Mouse (Mus musculus) ES-E14 (cell line): ENCODE measurements at regions not wholly inside any gene's neighbourhood (a gene's known extent, or its start where the extent isn't known, plus 50 kb on each side); places are given as distances from the start of the nearest gene placed in this dataset.
"Not testable (repeated sequence)": the region's sequence is repeated elsewhere in the genome, so short reads cannot be mapped to it uniquely, and the experiment has no call there.

Experiments
- DNase-seq: peaks from one replicate; pipeline ENCODE4 v3.0.0-alpha.2; 2013; ENCODE audit warnings: low read depth, low spot score
- H3K27ac ChIP-seq: 2 replicates; pipeline ENCODE4 v1.5.1; 2012; ENCODE audit warnings: low read depth, mild to moderate bottlenecking, low read length, moderate library complexity, mixed read lengths; ENCODE audit not compliant: poor library complexity, insufficient read depth, severe bottlenecking
- H3K36me3 ChIP-seq: 2 replicates; pipeline ENCODE4 v1.6.1; 2012; ENCODE audit warnings: mild to moderate bottlenecking, low read length, moderate library complexity, mixed read lengths; ENCODE audit not compliant: control insufficient read depth, poor library complexity, insufficient read depth, severe bottlenecking
- H3K4me1 ChIP-seq, 2 experiments: fragments of 150-350 bp in 1 of 2; sonication (generic) in 1 of 2; 2 replicates each; pipeline ENCODE4 v1.6.1; 2012; ENCODE audit warnings: low read length in 2 of 2, mild to moderate bottlenecking in 1 of 2, mixed read lengths in 1 of 2; ENCODE audit not compliant: control insufficient read depth in 2 of 2, insufficient read depth in 2 of 2, poor library complexity in 1 of 2
- H3K4me3 ChIP-seq, 2 experiments: fragments of 150-350 bp in 1 of 2; sonication (generic) in 1 of 2; 2 replicates each; pipeline ENCODE4 v1.5.1; 2012; ENCODE audit warnings: low read length in 2 of 2, low read depth in 1 of 2, mild to moderate bottlenecking in 1 of 2, mixed read lengths in 1 of 2; ENCODE audit not compliant: insufficient read depth in 1 of 2, poor library complexity in 1 of 2, severe bottlenecking in 1 of 2
- H3K9ac ChIP-seq: 2 replicates; pipeline ENCODE4 v1.6.1; 2012; ENCODE audit warnings: low read depth, mild to moderate bottlenecking, low read length, mixed read lengths; ENCODE audit not compliant: poor library complexity, insufficient read depth, severe bottlenecking
- H3K9me3 ChIP-seq: fragments of 150-350 bp; sonication (generic); 2 replicates; pipeline ENCODE4 v1.6.1; 2012; ENCODE audit warnings: low read depth, mild to moderate bottlenecking, low read length; ENCODE audit not compliant: control insufficient read depth, insufficient read depth
- CHD2 ChIP-seq: IDR thresholded peaks from 2 replicates; pipeline ENCODE4 v1.6.1; 2014; ENCODE audit warnings: mild to moderate bottlenecking, low read depth, low read length, inconsistent platforms
- HCFC1 ChIP-seq: IDR thresholded peaks from 2 replicates; pipeline ENCODE4 v1.6.1; 2012; ENCODE audit warnings: low read length, inconsistent platforms, borderline replicate concordance; ENCODE audit not compliant: insufficient read depth
- MAFK ChIP-seq: IDR thresholded peaks from 2 replicates; pipeline ENCODE4 v1.6.1; 2014; ENCODE audit warnings: mild to moderate bottlenecking, low read depth, low read length, inconsistent platforms; ENCODE audit not compliant: insufficient read depth
- ZC3H11A ChIP-seq: IDR thresholded peaks from 2 replicates; pipeline ENCODE4 v1.6.1; 2012; ENCODE audit warnings: low read depth, mild to moderate bottlenecking, inconsistent platforms, low read length, borderline replicate concordance
- ZNF384 ChIP-seq: IDR thresholded peaks from 2 replicates; pipeline ENCODE4 v1.6.1; 2012; ENCODE audit warnings: low read depth, low read length, inconsistent platforms
- in situ Hi-C, 2 experiments: fragments of 600-800 bp; cut with MboI; formaldehyde crosslinking; loops; one replicate each; pipeline ENCODE4 v1.15.1; 2025; ENCODE audit warnings: low sequenced_read_pairs in 2 of 2, inconsistent platforms in 1 of 2; ENCODE audit not compliant: unreplicated experiment in 2 of 2

GRCm38 (mm10) chr3:157391835-157392234 lies 142.1 kb upstream of the Zranb2 start:
- no peaks in the 10 kb centered on the region for H3K9me3 ChIP-seq
- in situ Hi-C loops, result no loop called here
- DNase-seq, result no peak
- no peaks in the 10 kb centered on the region for H3K36me3 ChIP-seq
- H3K4me3 ChIP-seq, result no peak overlapping the region
- no peaks in the 10 kb centered on the region for H3K4me1 ChIP-seq
- H3K9ac ChIP-seq, result no peak overlapping the region
- no peak for TF ChIP-seq ZC3H11A
- TF ChIP-seq MAFK, result no peak
- no peak for TF ChIP-seq ZNF384
- TF ChIP-seq HCFC1, result no peak
- no peak for TF ChIP-seq CHD2
- H3K27ac ChIP-seq, result no peak overlapping the region

DNA sequence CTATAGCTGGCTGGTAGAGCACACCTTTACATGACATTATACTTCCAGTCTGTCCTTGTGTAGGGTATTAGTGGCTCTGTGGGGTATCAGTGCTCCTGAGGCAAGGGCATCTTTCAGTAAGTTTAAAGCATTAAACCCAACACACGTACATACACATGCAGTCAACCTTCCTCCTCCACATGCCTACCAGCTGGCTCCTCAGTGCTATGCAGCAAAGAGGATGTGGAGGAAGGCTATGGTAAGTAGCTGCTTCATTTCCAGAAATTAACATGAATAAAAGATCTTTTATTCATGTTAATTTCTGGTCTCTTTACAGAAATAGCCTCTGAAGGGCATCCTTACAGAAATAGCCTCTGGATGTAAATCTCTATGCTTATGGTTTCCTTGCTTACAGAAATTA lies 140.1 kb upstream of the Zranb2 start:
- no peak overlapping the region for H3K4me3 ChIP-seq
- H3K9ac ChIP-seq, result no peak overlapping the region
- no peaks in the 10 kb centered on the region for H3K36me3 ChIP-seq
- H3K27ac ChIP-seq, result no peak overlapping the region
- no peak for DNase-seq
- H3K9me3 ChIP-seq, result no peaks in the 10 kb centered on the region
- H3K4me1 ChIP-seq, result no peaks in the 10 kb centered on the region
- TF ChIP-seq ZC3H11A (no peak), HCFC1 (no peak), MAFK (no peak), CHD2 (no peak), ZNF384 (no peak)
- in situ Hi-C loops, result no loop called here

GRCm38 (mm10) chr3:157399909-157400308 lies 134.1 kb upstream of the Zranb2 start:
- DNase-seq, result no peak

DNA sequence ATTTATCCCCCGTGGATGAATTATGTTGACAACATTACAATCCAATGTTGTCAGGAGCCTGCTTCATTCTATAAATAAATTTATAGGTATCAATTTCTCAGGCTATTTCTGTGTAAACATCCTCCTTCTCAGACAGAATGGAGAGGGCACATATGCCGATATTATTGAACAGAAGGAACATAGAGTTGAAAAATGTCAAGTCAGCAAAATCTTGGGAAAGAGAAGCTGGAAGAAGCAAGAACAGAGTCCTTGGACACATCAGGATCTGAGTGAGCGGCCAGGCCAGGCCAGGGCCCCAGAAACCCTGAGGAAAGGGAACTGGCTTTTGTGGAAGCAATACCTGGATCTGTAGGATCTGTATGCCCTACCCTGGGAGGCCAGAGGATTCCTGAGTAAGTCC lies 129.9 kb upstream of the Zranb2 start:
- TF ChIP-seq ZNF384 (no peak), MAFK (peak; percentile 96)
- in situ Hi-C loops, result no loop called here
- Histone ChIP-seq H3K36me3 (no peaks in the 10 kb centered on the region), H3K9me3 (no peaks in the 10 kb centered on the region), H3K9ac (no peak overlapping the region), H3K27ac (no peak overlapping the region), H3K4me1 (no peaks in the 10 kb centered on the region), H3K4me3 (no peak overlapping the region)
- DNase-seq, result no peak

More at GRCm38 (mm10) chr3:157399909-157400308, 134.1 kb upstream of the Zranb2 start:
- Histone ChIP-seq H3K9me3 (no peaks in the 10 kb centered on the region), H3K9ac (no peak overlapping the region), H3K4me3 (no peak overlapping the region), H3K27ac (no peak overlapping the region), H3K36me3 (no peaks in the 10 kb centered on the region), H3K4me1 (no peaks in the 10 kb centered on the region)
- TF ChIP-seq MAFK (no peak), ZNF384 (no peak), HCFC1 (no peak), ZC3H11A (no peak), CHD2 (no peak)
- in situ Hi-C loops, result no loop called here

DNA sequence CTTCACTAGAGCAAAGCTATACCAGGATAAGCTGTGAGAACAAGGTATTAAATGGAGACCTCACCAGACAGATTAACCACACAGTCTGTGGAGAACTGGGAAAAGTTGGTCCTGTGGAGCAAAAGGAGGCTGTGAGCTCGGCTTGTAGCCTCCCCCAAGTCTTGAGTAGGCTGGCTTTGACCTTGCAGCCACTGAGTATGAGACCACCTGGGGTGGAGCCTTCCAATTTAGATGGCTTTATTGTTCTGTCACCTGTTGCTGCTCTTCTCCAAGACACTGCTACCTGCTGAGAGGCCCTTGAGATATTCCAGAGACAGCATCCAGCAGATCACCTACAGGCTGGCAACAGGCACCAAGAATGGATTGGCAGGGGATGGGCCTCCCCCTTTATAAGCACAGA lies 110.5 kb upstream of the Zranb2 start:
- DNase-seq, result peak; percentile 50
- H3K9me3 ChIP-seq, H3K9ac ChIP-seq, H3K4me1 ChIP-seq, H3K27ac ChIP-seq, H3K36me3 ChIP-seq, in situ Hi-C loops, H3K4me3 ChIP-seq: not testable (repeated sequence)
